Mouse (Mus musculus) MN1 (cell line): ENCODE data around the gene Ttll6.

Source experiments
- DNase-seq: peaks from one replicate; pipeline ENCODE4 v3.0.0-alpha.2; 2016; ENCODE audit warnings: low spot score

Ttll6 gene

GRCm38 (mm10) chr11:96169016-96169415, 35.4 kb downstream of the Ttll6 start:
- no peak for DNase-seq

GRCm38 (mm10) chr11:96170711-96171379, 37.3 kb downstream of the Ttll6 start:
- DNase-seq, result no peak

- DNase-seq, result no peak
These were observed 38.0 kb downstream of the Ttll6 start for GRCm38 (mm10) chr11:96171601-96172000.

GRCm38 (mm10) chr11:96172511-96173287, 39.1 kb downstream of the Ttll6 start:
- DNase-seq, result no peak

GRCm38 (mm10) chr11:96173288-96173840, 39.8 kb downstream of the Ttll6 start:
- DNase-seq, result no peak

GRCm38 (mm10) chr11:96174881-96175280, 41.3 kb downstream of the Ttll6 start:
- no peak for DNase-seq

- no peak for DNase-seq
These were observed 41.9 kb downstream of the Ttll6 start for GRCm38 (mm10) chr11:96175511-96175910.

GRCm38 (mm10) chr11:96175951-96176530, 42.5 kb downstream of the Ttll6 start:
- DNase-seq, result no peak

- no peak for DNase-seq
These were observed 43.3 kb downstream of the Ttll6 start for GRCm38 (mm10) chr11:96176841-96177240.

GRCm38 (mm10) chr11:96177546-96178174, 44.1 kb downstream of the Ttll6 start:
- no peak for DNase-seq

GRCm38 (mm10) chr11:96178356-96178755, 44.8 kb downstream of the Ttll6 start:
- no peak for DNase-seq

- DNase-seq, result no peak
These were observed 45.4 kb downstream of the Ttll6 start for GRCm38 (mm10) chr11:96178911-96179503.

GRCm38 (mm10) chr11:96181061-96181460, 47.5 kb downstream of the Ttll6 start:
- DNase-seq, result no peak

GRCm38 (mm10) chr11:96184233-96184632, 50.6 kb downstream of the Ttll6 start:
- DNase-seq, result no peak

- DNase-seq, result no peak
These were observed 53.7 kb downstream of the Ttll6 start for GRCm38 (mm10) chr11:96187321-96187720.

GRCm38 (mm10) chr11:96189810-96190522, 56.4 kb downstream of the Ttll6 start:
- DNase-seq, result no peak

GRCm38 (mm10) chr11:96191132-96191531, 57.5 kb downstream of the Ttll6 start:
- no peak for DNase-seq

GRCm38 (mm10) chr11:96193521-96194400, 60.2 kb downstream of the Ttll6 start, which contains the start of gene Hoxb13:
TSS of gene Hoxb13 (plus strand) at chr11:96194316.
- no peak for DNase-seq

- no peak for DNase-seq
These were observed 60.8 kb downstream of the Ttll6 start for GRCm38 (mm10) chr11:96194401-96194710.

- DNase-seq, result no peak
These were observed 61.5 kb downstream of the Ttll6 start for GRCm38 (mm10) chr11:96194961-96195640.
